Mouse (Mus musculus): ENCODE results near the gene Rock2.

- TF ChIP-seq CTCF (IDR thresholded peaks at IDR 0.05; ENCODE audit: insufficient read depth, low read depth, low read length) (no peak), POLR2A (IDR thresholded peaks at IDR 0.05; ENCODE audit: insufficient read depth, low read depth, low read length) (no peak)
These were observed 1.5 kb downstream of the Rock2 start for GRCm38 (mm10) chr12:16896073-16896789.
